Mouse (Mus musculus) forebrain, embryonic 11.5 days (tissue): ENCODE data around the gene Gm20388. TPM values are rescaled to one million over a fixed set of nuclear protein-coding genes. Genes with fewer than 3 reads are reported as not detected.
A peak's percentile ranks its signal among the peaks of the same experiment; 100 is the strongest.

Experiments
- ATAC-seq: fragments of 200-750 bp; cut with Nextera tagmentation; replicated peaks from 2 replicates; pipeline ENCODE4 v1.8.0; 2017; ENCODE audit warnings: moderate TSS enrichment; ENCODE audit not compliant: low FRiP score
- DNase-seq: peaks from one replicate; pipeline ENCODE4 v3.0.0-alpha.2; 2017; ENCODE audit warnings: low spot score
- H3K27ac ChIP-seq: fragments of 300-500 bp; sonication (generic); 2 replicates; pipeline ENCODE4 v1.5.1; 2014; ENCODE audit warnings: low read depth, low read length
- H3K27me3 ChIP-seq: fragments of 300-500 bp; sonication (generic); 2 replicates; pipeline ENCODE4 v1.6.1; 2014; ENCODE audit warnings: mild to moderate bottlenecking, low read length, mixed read lengths; ENCODE audit not compliant: control insufficient read depth, insufficient read depth
- H3K36me3 ChIP-seq: fragments of 300-500 bp; sonication (generic); 2 replicates; pipeline ENCODE4 v1.6.1; 2014; ENCODE audit warnings: mild to moderate bottlenecking, low read length, moderate library complexity, mixed read lengths; ENCODE audit not compliant: control insufficient read depth, insufficient read depth
- H3K4me1 ChIP-seq: fragments of 300-500 bp; sonication (generic); replicated peaks from 2 replicates; pipeline ENCODE4 v1.6.1; 2014; ENCODE audit warnings: low read length, mixed read lengths; ENCODE audit not compliant: control insufficient read depth, insufficient read depth
- H3K4me2 ChIP-seq: fragments of 300-500 bp; sonication (generic); 2 replicates; pipeline ENCODE4 v1.6.1; 2014; ENCODE audit warnings: low read depth, mild to moderate bottlenecking, low read length, moderate library complexity, mixed read lengths; ENCODE audit not compliant: severe bottlenecking
- H3K4me3 ChIP-seq: fragments of 300-500 bp; sonication (generic); 2 replicates; pipeline ENCODE4 v1.5.1; 2014; ENCODE audit warnings: low read depth, low read length
- H3K9ac ChIP-seq: fragments of 300-500 bp; sonication (generic); 2 replicates; pipeline ENCODE4 v1.6.1; 2014; ENCODE audit warnings: low read length
- H3K9me3 ChIP-seq: fragments of 300-500 bp; sonication (generic); 2 replicates; pipeline ENCODE4 v1.6.1; 2016; ENCODE audit warnings: low read length, mixed read lengths; ENCODE audit not compliant: control insufficient read depth
- WGBS: fragments of 180-500 bp; shearing (Covaris S2); extraction: QIAGEN DNeasy Blood & Tissue Kit; methylation state at CpG from one replicate; pipeline ENCODE4 v1.1.7; 2014; 5-methylcytosine and 5-hydroxymethylcytosine counted together
- polyA plus RNA-seq: library from polyadenylated mRNA; unstranded; fragments of >200 nt; fragmentation: Nextera tagmentation; extraction: Ambion mirVana; gene quantifications from 2 replicates; pipeline ENCODE4 v1.2.1, GENCODE M21; 2014

Gene Gm20388
- polyA plus RNA-seq, 1 experiment from 2014 or later = not detected

DNA sequence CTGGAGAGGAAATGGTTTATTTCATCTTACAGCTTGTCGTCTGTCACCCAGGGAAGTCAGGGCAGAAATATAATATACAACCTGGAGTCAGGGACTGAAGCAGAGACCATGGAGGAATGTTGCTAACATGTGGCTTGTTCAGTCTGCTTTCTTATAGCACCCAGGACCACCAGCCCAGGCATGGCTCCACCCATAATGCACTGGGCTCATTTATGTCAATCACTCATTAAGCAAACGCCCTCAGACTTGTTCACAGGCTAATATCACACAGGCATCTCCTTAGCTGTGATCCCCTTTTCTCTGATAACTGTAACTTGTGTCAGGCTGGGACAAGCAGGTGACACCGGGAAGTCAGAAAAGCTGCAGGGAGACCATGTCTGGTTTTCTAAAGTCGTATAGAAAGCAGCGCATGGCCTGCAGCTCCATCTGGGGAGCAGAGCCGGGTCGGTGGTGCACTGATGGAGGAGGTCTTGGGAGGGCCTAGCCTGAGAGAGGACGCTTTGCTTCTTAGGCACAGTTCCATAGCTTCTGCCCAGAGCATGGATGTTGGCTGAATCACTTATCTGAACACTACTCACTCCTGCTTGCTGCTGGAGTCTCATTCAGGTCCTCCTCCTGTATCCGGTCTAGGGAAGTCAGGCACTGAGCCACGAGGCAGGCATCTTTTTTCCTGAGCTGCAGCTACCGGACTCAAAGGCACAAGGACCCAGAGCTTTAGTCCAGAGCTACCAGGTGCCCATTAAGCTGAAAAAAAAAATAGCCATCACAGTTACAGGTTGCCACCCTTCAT, 1252.5 kb downstream of the Gm20388 start:
- Histone ChIP-seq H3K4me3 (no peak overlapping the region), H3K4me2 (no peak overlapping the region), H3K9me3 (no peaks in the 10 kb centered on the region), H3K36me3 (no peaks in the 10 kb centered on the region), H3K27ac (no peak overlapping the region), H3K27me3 (no peaks in the 10 kb centered on the region), H3K9ac (no peak overlapping the region), H3K4me1 (no peaks in the 10 kb centered on the region)
- no peak for ATAC-seq
- 71% methylated on average over 11 of the region's 11 CpGs for WGBS
- DNase-seq = no peak

DNA sequence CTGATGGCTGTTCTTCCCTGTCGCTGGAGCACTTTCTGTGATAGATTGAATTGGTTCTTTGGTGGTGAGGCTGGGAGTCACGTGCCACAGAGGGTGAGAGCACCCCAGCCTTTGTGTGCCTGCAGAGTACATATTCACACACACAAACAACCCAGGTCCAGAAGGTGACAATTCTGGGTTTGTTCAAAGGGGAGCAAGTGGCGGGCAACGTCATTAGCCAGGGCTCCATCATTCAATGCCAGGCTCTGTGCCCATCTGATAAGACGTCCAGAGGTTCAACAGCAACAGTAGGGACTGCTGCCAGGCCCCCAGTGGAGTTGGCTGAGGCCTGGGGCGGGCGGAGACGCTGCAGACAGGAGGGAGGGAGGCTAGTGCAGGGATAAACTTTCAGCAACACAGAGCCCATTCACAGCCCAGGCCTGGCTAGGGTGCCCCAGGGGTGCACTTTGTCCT, 1253.4 kb downstream of the Gm20388 start:
- Histone ChIP-seq H3K27ac (no peak overlapping the region), H3K9ac (no peak overlapping the region), H3K4me1 (no peaks in the 10 kb centered on the region), H3K9me3 (no peaks in the 10 kb centered on the region), H3K4me2 (no peak overlapping the region), H3K27me3 (no peaks in the 10 kb centered on the region), H3K4me3 (no peak overlapping the region), H3K36me3 (no peaks in the 10 kb centered on the region)
- no peak for ATAC-seq
- no peak for DNase-seq
- 64% methylated on average over 8 of the region's 8 CpGs for WGBS

DNA sequence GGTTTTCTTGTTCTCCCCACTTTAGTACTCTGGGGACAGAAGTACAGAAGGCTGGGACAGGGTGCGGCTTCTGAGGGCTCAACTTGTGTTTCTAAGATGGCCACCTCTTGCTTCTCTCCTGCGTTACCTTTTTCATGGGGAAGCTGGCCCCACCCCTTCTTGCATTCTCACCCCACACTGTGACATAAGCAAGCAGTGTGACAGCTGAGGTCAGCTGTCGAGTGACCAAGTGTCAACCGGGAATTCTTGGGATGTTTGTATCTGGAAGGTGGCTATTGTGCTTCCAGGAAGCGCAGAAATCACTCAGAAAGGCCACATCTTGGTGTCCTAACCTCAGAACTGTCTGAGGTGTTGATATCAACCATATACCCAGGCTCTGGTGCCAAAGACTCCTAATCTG, 1257.4 kb downstream of the Gm20388 start:
- Histone ChIP-seq H3K36me3 (no peaks in the 10 kb centered on the region), H3K27me3 (no peaks in the 10 kb centered on the region), H3K9me3 (no peaks in the 10 kb centered on the region), H3K4me1 (peaks cover 2% of the 10 kb centered on the region; the same call in 1 of the 2 replicates), H3K9ac (no peak overlapping the region), H3K27ac (no peak overlapping the region), H3K4me3 (no peak overlapping the region), H3K4me2 (no peak overlapping the region)
- 74% methylated on average over 5 of the region's 5 CpGs for WGBS
- no peak for ATAC-seq
- DNase-seq = no peak

DNA sequence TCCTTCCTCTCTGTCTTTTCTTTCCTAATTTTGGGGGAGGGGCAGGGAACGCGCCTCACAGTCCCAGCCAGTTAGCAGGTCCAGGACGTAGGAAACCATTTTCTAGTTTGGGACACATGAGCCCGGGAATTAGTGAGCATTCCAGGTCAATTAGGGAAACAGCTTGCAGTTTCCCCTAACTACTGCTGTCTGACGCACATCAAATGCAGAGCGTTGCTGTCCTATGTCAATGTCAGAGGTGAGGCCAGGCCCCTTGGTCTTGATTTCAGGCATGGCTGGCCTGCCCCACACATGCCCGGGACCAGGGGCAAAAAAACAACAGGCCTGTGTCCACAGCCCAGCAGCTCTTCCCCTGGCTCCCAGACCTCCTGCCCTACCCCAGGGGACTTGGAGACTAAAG, 1259.5 kb downstream of the Gm20388 start:
- Histone ChIP-seq H3K4me2 (no peak overlapping the region), H3K9ac (no peak overlapping the region), H3K4me3 (no peak overlapping the region), H3K27me3 (no peaks in the 10 kb centered on the region), H3K36me3 (no peaks in the 10 kb centered on the region), H3K4me1 (peaks cover 2% of the 10 kb centered on the region; the same call in 1 of the 2 replicates), H3K27ac (no peak overlapping the region), H3K9me3 (no peaks in the 10 kb centered on the region)
- WGBS = 56% methylated on average over 7 of the region's 7 CpGs
- ATAC-seq (no peak), DNase-seq (no peak)

DNA sequence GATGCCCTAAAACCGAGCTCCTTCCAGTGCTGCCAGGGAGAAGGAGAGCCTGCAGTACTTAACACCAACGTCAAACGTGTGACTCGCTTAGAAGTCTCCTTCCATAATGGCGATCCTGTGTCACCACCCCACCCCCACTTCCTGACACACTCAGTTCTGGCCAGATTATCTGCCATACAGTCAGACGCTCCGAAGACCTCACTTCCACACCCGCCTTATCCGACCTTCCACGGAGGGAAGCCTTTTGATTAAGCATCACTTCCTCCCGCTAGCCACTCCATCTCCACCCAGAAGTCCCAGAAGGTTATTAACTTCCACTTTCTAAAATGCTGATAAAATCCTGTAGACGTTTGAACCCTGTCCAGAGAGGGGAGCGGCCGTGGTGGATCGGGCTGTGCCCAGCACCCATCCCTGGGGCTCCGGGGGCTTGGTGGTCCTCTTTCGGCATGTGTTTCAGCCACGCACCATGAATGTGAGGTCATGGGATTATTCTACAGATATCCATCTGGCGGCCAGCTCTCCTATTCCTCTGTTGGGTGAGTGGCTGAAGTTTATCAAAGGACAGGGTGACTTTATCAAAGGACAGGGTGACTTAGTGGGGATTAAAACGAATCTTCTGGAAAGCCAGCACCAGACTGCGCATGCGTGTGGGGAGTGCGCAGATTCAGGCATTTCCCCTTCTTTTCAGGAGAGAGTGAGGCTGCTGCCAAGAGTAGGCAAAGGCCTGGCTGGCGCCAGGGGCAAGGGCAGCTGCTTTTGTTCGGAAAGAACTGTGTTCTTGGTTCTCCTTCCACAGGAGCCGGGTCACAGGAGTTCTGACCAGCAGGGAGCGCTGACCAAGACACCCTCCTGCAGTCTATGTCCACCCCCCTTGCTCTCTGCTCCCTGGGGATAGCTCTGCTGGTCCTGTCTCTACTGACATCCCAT, 1260.2 kb downstream of the Gm20388 start:
- no peaks in the 10 kb centered on the region for H3K9me3 ChIP-seq
- no peak for ATAC-seq
- no peak overlapping the region for H3K9ac ChIP-seq
- no peak overlapping the region for H3K27ac ChIP-seq
- no peak overlapping the region for H3K4me2 ChIP-seq
- no peaks in the 10 kb centered on the region for H3K36me3 ChIP-seq
- H3K4me1 ChIP-seq = peaks cover 2% of the 10 kb centered on the region; the same call in 1 of the 2 replicates
- no peak overlapping the region for H3K4me3 ChIP-seq
- DNase-seq = no peak
- H3K27me3 ChIP-seq = no peaks in the 10 kb centered on the region
- 76% methylated on average over 27 of the region's 27 CpGs for WGBS

DNA sequence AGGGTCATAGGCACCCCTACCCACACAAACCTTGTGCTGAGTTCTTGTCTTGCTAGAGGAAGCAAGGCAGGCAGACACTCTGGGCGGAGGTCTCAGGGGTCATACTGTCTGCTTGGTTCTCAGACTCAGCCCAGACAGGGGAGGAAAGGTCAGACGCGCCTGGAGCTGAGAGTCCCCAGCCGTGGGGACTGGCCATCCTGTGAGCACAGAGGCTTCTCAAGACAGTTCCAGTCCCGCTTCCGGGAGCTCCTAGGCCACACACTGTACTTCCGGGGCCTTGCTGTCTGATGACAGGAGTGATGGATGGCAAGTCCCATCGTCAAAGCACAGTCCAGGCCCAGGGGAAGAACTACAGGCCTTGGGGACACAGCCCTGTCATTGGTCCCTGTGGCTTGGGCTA, 1261.9 kb downstream of the Gm20388 start:
- Histone ChIP-seq H3K27ac (no peak overlapping the region), H3K4me1 (peaks cover 2% of the 10 kb centered on the region; the same call in 1 of the 2 replicates), H3K27me3 (no peaks in the 10 kb centered on the region), H3K4me2 (no peak overlapping the region), H3K36me3 (no peaks in the 10 kb centered on the region), H3K4me3 (no peak overlapping the region), H3K9ac (no peak overlapping the region), H3K9me3 (no peaks in the 10 kb centered on the region)
- ATAC-seq = no peak
- DNase-seq = no peak
- WGBS = 86% methylated on average over 8 of the region's 8 CpGs

DNA sequence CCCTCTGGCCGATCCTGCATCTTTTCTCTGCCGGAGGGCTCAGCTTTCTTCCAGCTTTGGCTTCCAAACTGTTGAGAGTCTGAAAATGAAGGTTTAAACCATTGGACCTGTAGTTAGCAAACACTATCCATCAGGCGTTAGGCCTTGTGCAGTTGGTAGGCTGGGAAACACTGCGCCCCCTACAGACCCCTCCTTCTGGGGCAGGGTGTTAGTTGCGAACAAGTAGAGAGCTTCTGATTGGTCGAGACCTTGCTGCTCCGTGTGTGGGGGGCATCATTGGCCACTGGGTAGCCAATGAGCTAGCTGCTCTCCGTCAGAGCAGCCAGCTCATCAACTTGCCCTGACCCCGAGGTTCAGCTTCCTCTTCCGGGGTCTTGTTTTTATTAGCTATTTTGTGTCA, 1263.5 kb downstream of the Gm20388 start:
- Histone ChIP-seq H3K4me1 (peaks cover 2% of the 10 kb centered on the region; the same call in 1 of the 2 replicates), H3K9ac (no peak overlapping the region), H3K27me3 (no peaks in the 10 kb centered on the region), H3K27ac (no peak overlapping the region), H3K4me3 (no peak overlapping the region), H3K36me3 (no peaks in the 10 kb centered on the region), H3K9me3 (no peaks in the 10 kb centered on the region), H3K4me2 (no peak overlapping the region)
- 67% methylated on average over 10 of the region's 10 CpGs for WGBS
- DNase-seq (no peak), ATAC-seq (no peak)

DNA sequence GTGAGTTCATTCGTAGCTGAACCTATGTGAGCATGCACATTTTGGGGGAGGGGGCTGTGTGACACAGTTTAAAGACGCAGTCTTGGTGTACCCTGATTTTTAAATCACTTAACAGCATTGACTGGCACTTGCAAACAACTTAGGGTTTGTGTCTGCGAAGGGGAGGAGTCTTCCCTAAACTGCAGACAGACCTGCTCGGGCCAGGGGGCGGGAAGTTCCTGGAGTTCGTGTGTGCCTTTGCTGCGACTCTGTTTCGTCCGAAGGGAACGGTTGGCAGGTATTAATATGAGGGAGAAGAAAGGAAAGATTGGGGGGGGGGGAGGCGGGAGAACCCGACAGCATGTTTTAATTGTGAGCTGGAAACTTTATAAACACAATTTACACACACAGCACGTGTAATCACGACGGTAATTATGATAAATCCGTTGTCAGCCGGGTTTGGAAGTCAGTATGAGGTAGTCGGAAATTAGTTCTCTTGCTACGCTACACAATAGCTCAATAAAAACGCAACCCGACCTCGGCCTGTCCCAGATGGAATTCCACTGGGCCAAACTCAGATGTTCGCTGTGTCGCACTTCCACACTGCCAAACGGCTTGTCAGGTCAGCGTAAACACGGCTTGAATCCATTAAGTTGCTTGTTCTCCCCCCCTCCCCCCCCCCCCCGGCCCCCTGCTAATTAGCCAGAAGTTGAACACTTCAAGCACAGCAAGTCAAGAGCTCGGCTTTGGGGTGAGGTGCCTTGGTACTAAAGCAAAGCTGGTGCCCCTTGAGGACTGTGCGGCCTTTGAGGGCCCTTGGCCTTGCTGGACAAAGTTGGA, 1264.3 kb downstream of the Gm20388 start:
- no peaks in the 10 kb centered on the region for H3K9me3 ChIP-seq
- DNase-seq (no peak), ATAC-seq (0 out of 2 replicates have a peak, but pooled peaks have one; percentile 28)
- H3K27me3 ChIP-seq = no peaks in the 10 kb centered on the region
- no peak overlapping the region for H3K4me2 ChIP-seq
- no peak overlapping the region for H3K27ac ChIP-seq
- no peak overlapping the region for H3K9ac ChIP-seq
- 51% methylated on average over 29 of the region's 30 CpGs for WGBS
- H3K36me3 ChIP-seq = no peaks in the 10 kb centered on the region
- H3K4me3 ChIP-seq = no peak overlapping the region
- H3K4me1 ChIP-seq = peaks cover 4% of the 10 kb centered on the region; the same call in 1 of the 2 replicates
